ENCODE assay signal across 21 mouse cellular contexts in genomic region chr6:144236581-144236980, GRCm38 (mm10).
"Had no signal": no experiment of that assay in that cellular context is flagged by ENCODE, and none has a peak within 500 bp of the region (broad histone marks: within the 10 kb centered on the region; RNA-seq: fewer than 3 reads in every experiment).

No protein-coding gene starts in this region.

- H3K4me3 ChIP-seq: heart, adult 2 months; heart, embryonic 13.5 days; heart, embryonic 15.5 days; hindbrain, embryonic 13.5 days; hindbrain, embryonic 15.5 days; limb, embryonic 13.5 days; limb, embryonic 15.5 days; liver, embryonic 12.5 days had no signal

- H3K27me3 ChIP-seq: heart, embryonic 13.5 days; heart, embryonic 15.5 days; hindbrain, embryonic 13.5 days; hindbrain, embryonic 15.5 days; limb, embryonic 13.5 days; limb, embryonic 15.5 days; liver, embryonic 12.5 days had no signal

- H3K4me1 ChIP-seq: heart, embryonic 13.5 days; heart, embryonic 15.5 days; hindbrain, embryonic 13.5 days; hindbrain, embryonic 15.5 days; limb, embryonic 13.5 days; limb, embryonic 15.5 days; liver, embryonic 12.5 days had no signal

- DNase-seq: gastrocnemius, postnatal 14 days; gastrocnemius, postnatal 36 days; heart, adult 11 months; heart, adult 2 months; heart, postnatal 14 days; heart, postnatal 36 days; kidney, adult 11 months; kidney, adult 8-10 months; kidney, postnatal 10 days; kidney, postnatal 25 days; layer of hippocampus, adult 9-11 months; layer of hippocampus, postnatal 36 days; left cerebral cortex, postnatal 4 days had no signal

- H3K36me3 ChIP-seq: heart, embryonic 13.5 days; heart, embryonic 15.5 days; hindbrain, embryonic 13.5 days; hindbrain, embryonic 15.5 days; limb, embryonic 13.5 days; limb, embryonic 15.5 days; liver, embryonic 12.5 days had no signal

- H3K27ac ChIP-seq: heart, adult 2 months; heart, embryonic 13.5 days; heart, embryonic 15.5 days; hindbrain, embryonic 13.5 days; hindbrain, embryonic 15.5 days; limb, embryonic 13.5 days; limb, embryonic 15.5 days; liver, embryonic 12.5 days; liver, embryonic 14.5 days had no signal
